ENCODE assay signal across 8 mouse cellular contexts in the genomic region with DNA sequence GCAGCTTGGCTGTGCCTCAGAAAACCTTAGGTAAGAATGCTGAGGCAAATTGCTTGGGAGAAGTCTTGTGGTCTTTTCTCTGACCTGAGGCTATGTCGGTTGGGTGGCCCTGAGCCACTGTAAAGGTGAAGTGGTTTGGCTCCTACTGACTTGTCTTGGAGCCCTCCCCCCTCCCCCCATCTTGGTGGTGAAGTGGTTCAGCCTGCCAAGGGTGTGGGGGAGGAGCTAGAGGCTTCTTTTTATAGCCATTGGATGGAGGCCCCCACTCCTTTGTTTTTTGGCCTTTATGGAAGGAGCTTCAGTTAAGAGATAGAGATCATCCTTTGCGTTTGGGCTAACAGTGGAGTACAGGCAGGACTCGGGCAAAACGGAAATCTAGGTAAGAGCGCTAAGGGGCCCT. TPM values are rescaled to one million over a fixed set of nuclear protein-coding genes. Genes with fewer than 3 reads are reported as not detected.
A peak's percentile ranks its signal among the peaks of the same experiment; 100 is the strongest.
DNase-seq lines count a peak whose midpoint lies in the region; ATAC-seq and TF ChIP-seq lines count a peak whose summit lies in the region.

Trim13 (plus strand) TSS at position 280 of the 400 bp plus-strand sequence.

- intact Hi-C loops in left cerebral cortex, adult 2 months (cut with DNase I): no loop called here

- H3K4me1 ChIP-seq in hindbrain, embryonic 13.5 days (replicated peaks): peaks cover 26% of the 10 kb centered on the region
- peaks cover 18% of the 10 kb centered on the region for H3K4me1 ChIP-seq in liver, embryonic 16.5 days (ENCODE audit: control insufficient read depth, low read depth, low read length)

- H3K36me3 ChIP-seq in hindbrain, embryonic 13.5 days: peaks cover 4% of the 10 kb centered on the region
- H3K36me3 ChIP-seq in liver, embryonic 16.5 days (ENCODE audit: control insufficient read depth, insufficient read depth): no peaks in the 10 kb centered on the region

- no peak within 1 kb of the TSS for H3K9ac ChIP-seq in hindbrain, embryonic 13.5 days
- H3K9ac ChIP-seq in liver, embryonic 16.5 days (ENCODE audit: low read depth, low read length): peak within 1 kb of the TSS; percentile 79

- peak within 1 kb of the TSS; percentile 75 for H3K4me2 ChIP-seq in hindbrain, embryonic 13.5 days
- H3K4me2 ChIP-seq in liver, embryonic 16.5 days (ENCODE audit: low read depth, low read length): peak within 1 kb of the TSS; percentile 66

- H3K27ac ChIP-seq in left cerebral cortex, adult 2 months: no peak within 1 kb of the TSS; the same call in 1 of the 2 replicates
- no peak within 1 kb of the TSS for H3K27ac ChIP-seq in hindbrain, embryonic 13.5 days
- H3K27ac ChIP-seq in liver, embryonic 16.5 days (ENCODE audit: low read length): no peak within 1 kb of the TSS

- H3K27me3 ChIP-seq in hindbrain, embryonic 13.5 days: no peaks in the 10 kb centered on the region
- H3K27me3 ChIP-seq in liver, embryonic 16.5 days (ENCODE audit: control insufficient read depth, insufficient read depth, low read depth, low read length): no peaks in the 10 kb centered on the region

- no peak for DNase-seq in left cerebral cortex, adult 2 months (ENCODE audit: extremely low spot score in 1 of 2, low spot score in 2 of 2)
- no peak for DNase-seq in left cerebral cortex, adult 18-20 months (ENCODE audit: low spot score in 2 of 2)
- peak; percentile 46 for DNase-seq in c-Kit-positive CD71-positive TER-119-negative erythroid progenitor cells, embryonic 14.5 days (ENCODE audit: low read depth)
- DNase-seq in thymus, postnatal 4 days: peak; percentile 39
- DNase-seq in retina, embryonic 14.5 days (ENCODE audit: low spot score): no peak
- no peak for DNase-seq in lung, postnatal 4 days

- ATAC-seq in hindbrain, embryonic 13.5 days (ENCODE audit: low FRiP score): no peak
- ATAC-seq in liver, embryonic 16.5 days (ENCODE audit: low read depth): no peak

- no peak for TF ChIP-seq CTCF in left cerebral cortex, adult 2 months (IDR thresholded peaks at IDR 0.05)

- H3K9me3 ChIP-seq in hindbrain, embryonic 13.5 days: no peaks in the 10 kb centered on the region
- no peaks in the 10 kb centered on the region for H3K9me3 ChIP-seq in liver, embryonic 16.5 days (replicated peaks; ENCODE audit: control insufficient read depth, low read length)

- peak within 1 kb of the TSS; percentile 71 for H3K4me3 ChIP-seq in left cerebral cortex, adult 2 months
- peak within 1 kb of the TSS; percentile 80 for H3K4me3 ChIP-seq in hindbrain, embryonic 13.5 days
- H3K4me3 ChIP-seq in liver, embryonic 16.5 days (ENCODE audit: low read depth, low read length): peak within 1 kb of the TSS; percentile 72

- WGBS in hindbrain, embryonic 13.5 days: 55% methylated on average over 5 of the region's 5 CpGs
- WGBS in liver, embryonic 16.5 days (ENCODE audit: insufficient replicate concordance): 26% methylated on average over 5 of the region's 5 CpGs

RNA-seq across cellular contexts. Expression of gene Trim13, which starts in this region (rescaled TPM):
- total RNA-seq in left cerebral cortex, adult 2 months (2021): 10 to 100 TPM in 1 of 2 experiments, 1 to 10 TPM in 1; 9.6 to 11.3 TPM
- total RNA-seq in left cerebral cortex, adult 18-20 months (2021): 10 to 100 TPM in 1 of 2 experiments, 1 to 10 TPM in 1; 9.4 to 11.5 TPM
- polyA plus RNA-seq in hindbrain, embryonic 13.5 days (2015; fragmentation: Nextera tagmentation; extraction: Ambion mirVana): 53.7 and 58.8 TPM in 2 replicates
- 3.9 and 4.4 TPM in 2 replicates for polyA plus RNA-seq in liver, embryonic 16.5 days (2015; fragmentation: Nextera tagmentation; extraction: Ambion mirVana)

Comparison
In these comparisons a context has a peak if more than half of its experiments do, and no peak if none do; other contexts are left out.
1. RNA of gene Trim13 (polyA plus RNA-seq): 53.7 to 58.8 TPM in hindbrain, embryonic 13.5 days; 3.9 to 4.4 TPM in liver, embryonic 16.5 days; every median in the first group is over 10 times any median in the second.
2. DNase-seq: peak in c-Kit-positive CD71-positive TER-119-negative erythroid progenitor cells, embryonic 14.5 days (single experiment) and thymus, postnatal 4 days (single experiment); none in left cerebral cortex, adult 2 months (0 of 2), left cerebral cortex, adult 18-20 months (0 of 2), retina, embryonic 14.5 days (single experiment) and lung, postnatal 4 days (0 of 2).
3. Peak in every context shown above with its lines, with median percentiles within 50 percentile points of each other: H3K4me3 ChIP-seq.